Mouse (Mus musculus) lung, postnatal 25 days (tissue): ENCODE results near the gene Ric8b.

ENCODE experiments used
- DNase-seq: peaks from one replicate; pipeline ENCODE4 v3.0.0; 2022; ENCODE audit warnings: low spot score

Gene Ric8b

GRCm38 (mm10) chr10:85007861-85008840, 90.7 kb downstream of the Ric8b start:
- DNase-seq = no peak

GRCm38 (mm10) chr10:85011066-85011465, 93.7 kb downstream of the Ric8b start:
- no peak for DNase-seq

GRCm38 (mm10) chr10:85013464-85013863, 96.0 kb downstream of the Ric8b start:
- DNase-seq = peak; percentile 37

- no peak for DNase-seq
Measured at GRCm38 (mm10) chr10:85013924-85014428, 96.6 kb downstream of the Ric8b start.

GRCm38 (mm10) chr10:85014456-85014976, 97.1 kb downstream of the Ric8b start:
- DNase-seq = no peak

GRCm38 (mm10) chr10:85022647-85023312, 105.4 kb downstream of the Ric8b start:
- no peak for DNase-seq

- DNase-seq = no peak
Measured at GRCm38 (mm10) chr10:85023313-85023666, 105.9 kb downstream of the Ric8b start.

GRCm38 (mm10) chr10:85025799-85026424, 108.5 kb downstream of the Ric8b start:
- DNase-seq = no peak

GRCm38 (mm10) chr10:85027619-85028175, 110.3 kb downstream of the Ric8b start:
- no peak for DNase-seq

- DNase-seq = no peak
Measured at GRCm38 (mm10) chr10:85035131-85035725, 117.8 kb downstream of the Ric8b start.

GRCm38 (mm10) chr10:85038147-85038546, 120.7 kb downstream of the Ric8b start:
- DNase-seq = no peak

GRCm38 (mm10) chr10:85038852-85039251, 121.4 kb downstream of the Ric8b start:
- no peak for DNase-seq

- DNase-seq = peak; percentile 34
Measured at GRCm38 (mm10) chr10:85044191-85044711, 126.8 kb downstream of the Ric8b start.

GRCm38 (mm10) chr10:85044732-85045720, 127.6 kb downstream of the Ric8b start:
- peak; percentile 51 for DNase-seq

GRCm38 (mm10) chr10:85046585-85046984, 129.2 kb downstream of the Ric8b start:
- peak; percentile 10 for DNase-seq

GRCm38 (mm10) chr10:85048008-85048407, 130.6 kb downstream of the Ric8b start:
- no peak for DNase-seq

GRCm38 (mm10) chr10:85050668-85051208, 133.3 kb downstream of the Ric8b start:
- no peak for DNase-seq

GRCm38 (mm10) chr10:85052451-85052850, 135.0 kb downstream of the Ric8b start:
- DNase-seq = no peak

- no peak for DNase-seq
Measured at GRCm38 (mm10) chr10:85054876-85055275, 137.5 kb downstream of the Ric8b start.
